Mouse (Mus musculus): ENCODE results near the gene Tssc4. TPM values are rescaled to one million over a fixed set of nuclear protein-coding genes. Genes with fewer than 3 reads are reported as not detected.

Gene Tssc4
- polyA plus RNA-seq, 1 experiment from 2014 or later, result 60.3 TPM

- H3K4me3 ChIP-seq (ENCODE audit: low read depth, low read length), result no peak overlapping the region
- H3K27me3 ChIP-seq (replicated peaks; ENCODE audit: control insufficient read depth, insufficient read depth, low read length), result peaks cover 3% of the 10 kb centered on the region; the same call in 1 of the 2 replicates
- no peak overlapping the region for H3K27ac ChIP-seq (ENCODE audit: low read depth)
- H3K4me2 ChIP-seq (ENCODE audit: low read length), result no peak overlapping the region
- H3K9me3 ChIP-seq (ENCODE audit: control insufficient read depth, low read length), result no peaks in the 10 kb centered on the region
- ATAC-seq (replicated peaks; ENCODE audit: low FRiP score, low TSS enrichment, low read depth), result no peak
- H3K36me3 ChIP-seq (ENCODE audit: control insufficient read depth, insufficient read depth, low read length), result peaks cover 7% of the 10 kb centered on the region
- H3K9ac ChIP-seq (ENCODE audit: low read length), result no peak overlapping the region
- H3K4me1 ChIP-seq (replicated peaks; ENCODE audit: control insufficient read depth, insufficient read depth, low read length), result no peaks in the 10 kb centered on the region
- WGBS, result 71% methylated on average over 1 of the region's 1 CpGs
- DNase-seq (ENCODE audit: low spot score), result no peak
Observed at GRCm38 (mm10) chr7:143031816-143032215, 37.2 kb upstream of the Tssc4 start.

- WGBS, result 83% methylated on average over 4 of the region's 4 CpGs
- Histone ChIP-seq H3K27ac (ENCODE audit: low read depth) (no peak overlapping the region), H3K4me1 (replicated peaks; ENCODE audit: control insufficient read depth, insufficient read depth, low read length) (no peaks in the 10 kb centered on the region), H3K4me2 (ENCODE audit: low read length) (no peak overlapping the region), H3K9me3 (ENCODE audit: control insufficient read depth, low read length) (no peaks in the 10 kb centered on the region), H3K36me3 (ENCODE audit: control insufficient read depth, insufficient read depth, low read length) (peaks cover 7% of the 10 kb centered on the region), H3K4me3 (ENCODE audit: low read depth, low read length) (no peak overlapping the region), H3K9ac (ENCODE audit: low read length) (no peak overlapping the region), H3K27me3 (replicated peaks; ENCODE audit: control insufficient read depth, insufficient read depth, low read length) (peaks cover 10% of the 10 kb centered on the region; the same call in 1 of the 2 replicates)
- ATAC-seq (replicated peaks; ENCODE audit: low FRiP score, low TSS enrichment, low read depth) (no peak), DNase-seq (ENCODE audit: low spot score) (no peak)
Observed at GRCm38 (mm10) chr7:143033581-143033980, 35.5 kb upstream of the Tssc4 start.

- 93% methylated on average over 2 of the region's 2 CpGs for WGBS
- DNase-seq (ENCODE audit: low spot score), result no peak
- H3K36me3 ChIP-seq (ENCODE audit: control insufficient read depth, insufficient read depth, low read length), result peaks cover 7% of the 10 kb centered on the region
- no peaks in the 10 kb centered on the region for H3K4me1 ChIP-seq (replicated peaks; ENCODE audit: control insufficient read depth, insufficient read depth, low read length)
- H3K4me3 ChIP-seq (ENCODE audit: low read depth, low read length), result no peak overlapping the region
- H3K9ac ChIP-seq (ENCODE audit: low read length), result no peak overlapping the region
- ATAC-seq (replicated peaks; ENCODE audit: low FRiP score, low TSS enrichment, low read depth), result no peak
- peaks cover 10% of the 10 kb centered on the region; the same call in 1 of the 2 replicates for H3K27me3 ChIP-seq (replicated peaks; ENCODE audit: control insufficient read depth, insufficient read depth, low read length)
- no peak overlapping the region for H3K27ac ChIP-seq (ENCODE audit: low read depth)
- H3K9me3 ChIP-seq (ENCODE audit: control insufficient read depth, low read length), result no peaks in the 10 kb centered on the region
- H3K4me2 ChIP-seq (ENCODE audit: low read length), result no peak overlapping the region
Observed at GRCm38 (mm10) chr7:143034112-143034511, 34.9 kb upstream of the Tssc4 start.

GRCm38 (mm10) chr7:143034519-143035450 lies 34.3 kb upstream of the Tssc4 start:
- WGBS, result 94% methylated on average over 8 of the region's 8 CpGs
- ATAC-seq (replicated peaks; ENCODE audit: low FRiP score, low TSS enrichment, low read depth), result no peak

GRCm38 (mm10) chr7:143036787-143037186 lies 32.3 kb upstream of the Tssc4 start:
- DNase-seq (ENCODE audit: low spot score) (no peak), ATAC-seq (replicated peaks; ENCODE audit: low FRiP score, low TSS enrichment, low read depth) (no peak)
- Histone ChIP-seq H3K4me1 (replicated peaks; ENCODE audit: control insufficient read depth, insufficient read depth, low read length) (peaks cover under 1% of the 10 kb centered on the region; the same call in 1 of the 2 replicates), H3K9ac (ENCODE audit: low read length) (no peak overlapping the region), H3K36me3 (ENCODE audit: control insufficient read depth, insufficient read depth, low read length) (peaks cover 7% of the 10 kb centered on the region), H3K27me3 (replicated peaks; ENCODE audit: control insufficient read depth, insufficient read depth, low read length) (peaks cover 13% of the 10 kb centered on the region; the same call in 1 of the 2 replicates), H3K4me2 (ENCODE audit: low read length) (no peak overlapping the region), H3K27ac (ENCODE audit: low read depth) (no peak overlapping the region), H3K9me3 (ENCODE audit: control insufficient read depth, low read length) (no peaks in the 10 kb centered on the region), H3K4me3 (ENCODE audit: low read depth, low read length) (no peak overlapping the region)
- 88% methylated on average over 3 of the region's 3 CpGs for WGBS

More at GRCm38 (mm10) chr7:143034519-143035450, 34.3 kb upstream of the Tssc4 start:
- Histone ChIP-seq H3K27ac (ENCODE audit: low read depth) (no peak overlapping the region), H3K4me3 (ENCODE audit: low read depth, low read length) (no peak overlapping the region), H3K4me1 (replicated peaks; ENCODE audit: control insufficient read depth, insufficient read depth, low read length) (no peaks in the 10 kb centered on the region), H3K36me3 (ENCODE audit: control insufficient read depth, insufficient read depth, low read length) (peaks cover 7% of the 10 kb centered on the region), H3K27me3 (replicated peaks; ENCODE audit: control insufficient read depth, insufficient read depth, low read length) (peaks cover 10% of the 10 kb centered on the region; the same call in 1 of the 2 replicates), H3K9me3 (ENCODE audit: control insufficient read depth, low read length) (no peaks in the 10 kb centered on the region), H3K4me2 (ENCODE audit: low read length) (no peak overlapping the region), H3K9ac (ENCODE audit: low read length) (no peak overlapping the region)
- DNase-seq (ENCODE audit: low spot score), result no peak

- DNase-seq (ENCODE audit: low spot score) (no peak), ATAC-seq (replicated peaks; ENCODE audit: low FRiP score, low TSS enrichment, low read depth) (no peak)
- Histone ChIP-seq H3K9ac (ENCODE audit: low read length) (no peak overlapping the region), H3K27ac (ENCODE audit: low read depth) (no peak overlapping the region), H3K27me3 (replicated peaks; ENCODE audit: control insufficient read depth, insufficient read depth, low read length) (peaks cover 13% of the 10 kb centered on the region; the same call in 1 of the 2 replicates), H3K4me1 (replicated peaks; ENCODE audit: control insufficient read depth, insufficient read depth, low read length) (peaks cover 6% of the 10 kb centered on the region), H3K4me3 (ENCODE audit: low read depth, low read length) (no peak overlapping the region), H3K4me2 (ENCODE audit: low read length) (no peak overlapping the region), H3K36me3 (ENCODE audit: control insufficient read depth, insufficient read depth, low read length) (peaks cover 7% of the 10 kb centered on the region), H3K9me3 (ENCODE audit: control insufficient read depth, low read length) (no peaks in the 10 kb centered on the region)
- 93% methylated on average over 4 of the region's 4 CpGs for WGBS
Observed at GRCm38 (mm10) chr7:143037306-143037705, 31.7 kb upstream of the Tssc4 start.

- H3K27ac ChIP-seq (ENCODE audit: low read depth), result no peak overlapping the region
- WGBS, result 90% methylated on average over 3 of the region's 3 CpGs
- DNase-seq (ENCODE audit: low spot score), result no peak
- H3K9ac ChIP-seq (ENCODE audit: low read length), result no peak overlapping the region
- H3K36me3 ChIP-seq (ENCODE audit: control insufficient read depth, insufficient read depth, low read length), result peaks cover 2% of the 10 kb centered on the region
- H3K27me3 ChIP-seq (replicated peaks; ENCODE audit: control insufficient read depth, insufficient read depth, low read length), result peaks cover 13% of the 10 kb centered on the region; the same call in 1 of the 2 replicates
- no peak for ATAC-seq (replicated peaks; ENCODE audit: low FRiP score, low TSS enrichment, low read depth)
- peaks cover 6% of the 10 kb centered on the region for H3K4me1 ChIP-seq (replicated peaks; ENCODE audit: control insufficient read depth, insufficient read depth, low read length)
- H3K9me3 ChIP-seq (ENCODE audit: control insufficient read depth, low read length), result no peaks in the 10 kb centered on the region
- H3K4me3 ChIP-seq (ENCODE audit: low read depth, low read length), result no peak overlapping the region
- no peak overlapping the region for H3K4me2 ChIP-seq (ENCODE audit: low read length)
Observed at GRCm38 (mm10) chr7:143038174-143038931, 30.7 kb upstream of the Tssc4 start.

- ATAC-seq (replicated peaks; ENCODE audit: low FRiP score, low TSS enrichment, low read depth), result no peak
- H3K36me3 ChIP-seq (ENCODE audit: control insufficient read depth, insufficient read depth, low read length), result no peaks in the 10 kb centered on the region
- H3K4me1 ChIP-seq (replicated peaks; ENCODE audit: control insufficient read depth, insufficient read depth, low read length), result peaks cover 6% of the 10 kb centered on the region
- H3K4me3 ChIP-seq (ENCODE audit: low read depth, low read length), result no peak overlapping the region
- DNase-seq (ENCODE audit: low spot score), result no peak
- H3K27me3 ChIP-seq (replicated peaks; ENCODE audit: control insufficient read depth, insufficient read depth, low read length), result peaks cover 10% of the 10 kb centered on the region; the same call in 1 of the 2 replicates
- H3K4me2 ChIP-seq (ENCODE audit: low read length), result no peak overlapping the region
- WGBS, result 96% methylated on average over 3 of the region's 3 CpGs
- no peak overlapping the region for H3K9ac ChIP-seq (ENCODE audit: low read length)
- no peak overlapping the region for H3K27ac ChIP-seq (ENCODE audit: low read depth)
- H3K9me3 ChIP-seq (ENCODE audit: control insufficient read depth, low read length), result 0 out of 2 replicates have a peak, but pooled peaks cover 3% of the 10 kb centered on the region
Observed at GRCm38 (mm10) chr7:143040561-143040960, 28.5 kb upstream of the Tssc4 start.

All from intestine, embryonic 14.5 days (tissue).